ENCODE assay signal across 17 mouse cellular contexts in genomic region chr6:58942276-58942675, GRCm38 (mm10). TPM values are rescaled to one million over a fixed set of nuclear protein-coding genes. Genes with fewer than 3 reads are reported as not detected.
"Had no signal": no experiment of that assay in that cellular context is flagged by ENCODE, and none has a peak within 500 bp of the region (broad histone marks: within the 10 kb centered on the region; RNA-seq: fewer than 3 reads in every experiment).

No protein-coding gene starts in this region.

- DNase-seq: kidney, adult 11 months; kidney, adult 9 months; kidney, postnatal 4 days; lung, embryonic 14.5 days; lung, postnatal 10 days; lung, postnatal 4 days; midbrain, embryonic 14.5 days; spleen, adult 18-20 months; thymus, postnatal 36 days had no signal

- H3K4me1 ChIP-seq: limb, embryonic 15.5 days; liver, embryonic 12.5 days; midbrain, embryonic 10.5 days; neural tube, embryonic 15.5 days had no signal

- H3K27ac ChIP-seq: kidney, postnatal 0 days; layer of hippocampus, adult 2 months; limb, embryonic 15.5 days; liver, embryonic 12.5 days; midbrain, embryonic 10.5 days; neural tube, embryonic 15.5 days had no signal

- H3K4me3 ChIP-seq: layer of hippocampus, adult 2 months; limb, embryonic 15.5 days; liver, embryonic 12.5 days; midbrain, embryonic 10.5 days; myocyte; neural tube, embryonic 15.5 days had no signal

RNA-seq across cellular contexts. Expression of gene Nap1l5, which starts 35.4 kb away (rescaled TPM):
- total RNA-seq: megakaryocyte, adult 5-6 weeks had no signal
